Mouse (Mus musculus): ENCODE data around the gene Krtap28-13.

DNA sequence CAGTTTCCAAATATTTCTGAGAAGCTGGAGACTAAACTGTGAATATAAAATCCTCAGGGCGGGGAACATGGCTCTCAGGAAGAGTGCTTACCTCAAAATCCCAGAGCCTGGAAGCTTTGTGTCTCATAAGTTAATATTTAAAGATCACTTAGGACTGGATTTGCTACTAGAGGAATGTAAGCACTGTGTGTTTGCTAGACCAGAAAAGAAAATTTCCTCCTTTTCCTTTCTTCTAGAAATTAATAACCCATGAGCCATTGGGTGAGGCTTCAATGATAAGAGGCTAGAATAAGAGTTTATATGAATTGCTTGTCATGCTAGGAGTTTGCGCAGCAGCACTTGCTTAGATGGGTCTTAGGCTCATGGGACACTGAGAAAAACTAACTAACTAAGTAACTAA is 24.1 kb downstream of the Krtap28-13 start:
- no peak for TF ChIP-seq CTCF (IDR thresholded peaks at IDR 0.05; ENCODE audit: control insufficient read depth, insufficient read depth, low read length)
- TF ChIP-seq POLR2A (IDR thresholded peaks at IDR 0.05; ENCODE audit: borderline replicate concordance, control insufficient read depth, low read depth, low read length): no peak
